Mouse (Mus musculus) intestine, postnatal 0 days (tissue): ENCODE data around the gene Tollip. TPM values are rescaled to one million over a fixed set of nuclear protein-coding genes. Genes with fewer than 3 reads are reported as not detected.
A peak's percentile ranks its signal among the peaks of the same experiment; 100 is the strongest.

Source experiments
- ATAC-seq: fragments of 200-750 bp; cut with Nextera tagmentation; 2 replicates; pipeline ENCODE4 v1.8.0; 2017; ENCODE audit warnings: mild to moderate bottlenecking, moderate TSS enrichment, moderate library complexity
- H3K27ac ChIP-seq: fragments of 300-500 bp; sonication (generic); 2 replicates; pipeline ENCODE4 v1.5.1; 2014; ENCODE audit warnings: mild to moderate bottlenecking, low read depth, low read length, moderate library complexity
- H3K27me3 ChIP-seq: fragments of 300-500 bp; sonication (generic); replicated peaks from 2 replicates; pipeline ENCODE4 v1.6.1; 2014; ENCODE audit warnings: low read length, mixed read lengths; ENCODE audit not compliant: control insufficient read depth, insufficient read depth
- H3K36me3 ChIP-seq: fragments of 300-500 bp; sonication (generic); 2 replicates; pipeline ENCODE4 v1.6.1; 2014; ENCODE audit warnings: mild to moderate bottlenecking, moderate library complexity; ENCODE audit not compliant: control insufficient read depth, insufficient read depth
- H3K4me1 ChIP-seq: fragments of 300-500 bp; sonication (generic); replicated peaks from 2 replicates; pipeline ENCODE4 v1.6.1; 2014; ENCODE audit warnings: antibody characterized with exemption, low read length, mixed read lengths; ENCODE audit not compliant: control insufficient read depth, insufficient read depth
- H3K4me2 ChIP-seq: fragments of 300-500 bp; sonication (generic); replicated peaks from 2 replicates; pipeline ENCODE4 v1.6.1; 2014; ENCODE audit warnings: low read depth, mild to moderate bottlenecking, moderate library complexity
- H3K4me3 ChIP-seq: fragments of 300-500 bp; sonication (generic); 2 replicates; pipeline ENCODE4 v1.5.1; 2014; ENCODE audit warnings: low read depth, low read length
- H3K9ac ChIP-seq: fragments of 300-500 bp; sonication (generic); 2 replicates; pipeline ENCODE4 v1.6.1; 2014; ENCODE audit warnings: mild to moderate bottlenecking, low read depth, low read length
- H3K9me3 ChIP-seq: fragments of 300-500 bp; sonication (generic); 2 replicates; pipeline ENCODE4 v1.6.1; 2016; ENCODE audit warnings: mixed run types; ENCODE audit not compliant: control insufficient read depth
- CTCF ChIP-seq: sonication (generic); IDR thresholded peaks from 2 replicates; pipeline ENCODE4 v1.5.1; 2016; ENCODE audit warnings: low read depth, mild to moderate bottlenecking, control low read depth, antibody characterized with exemption, moderate library complexity
- WGBS: fragments of 180-500 bp; shearing (Covaris S2); extraction: QIAGEN DNeasy Blood & Tissue Kit; methylation state at CpG from one replicate; pipeline ENCODE4 v1.1.7; 2014; 5-methylcytosine and 5-hydroxymethylcytosine counted together
- polyA plus RNA-seq: library from polyadenylated mRNA; unstranded; fragments of >200 nt; fragmentation: Nextera tagmentation; extraction: Ambion mirVana; gene quantifications from 2 replicates; pipeline ENCODE4 v1.2.1, GENCODE M21; 2015

Gene Tollip
- polyA plus RNA-seq, result 48.6 and 49.1 TPM in 2 replicates

- no peaks in the 10 kb centered on the region for H3K4me1 ChIP-seq
- no peak within 1 kb of the TSS for H3K27ac ChIP-seq
- H3K9ac ChIP-seq, result no peak within 1 kb of the TSS
- peaks cover 4% of the 10 kb centered on the region; the same call in 1 of the 2 replicates for H3K27me3 ChIP-seq
- H3K4me3 ChIP-seq, result no peak within 1 kb of the TSS
- TF ChIP-seq CTCF, result no peak
- ATAC-seq, result no peak
- no peaks in the 10 kb centered on the region for H3K9me3 ChIP-seq
- H3K36me3 ChIP-seq, result no peaks in the 10 kb centered on the region
- WGBS, result 91% methylated on average over 2 of the region's 2 CpGs
- H3K4me2 ChIP-seq, result no peak within 1 kb of the TSS
Observed at GRCm38 (mm10) chr7:141918407-141918806, at the start of gene Tollip. TSS of gene Tollip (minus strand) at chr7:141918507.

GRCm38 (mm10) chr7:141966281-141966680 lies 48.0 kb upstream of the Tollip start:
- no peaks in the 10 kb centered on the region for H3K27me3 ChIP-seq
- H3K9me3 ChIP-seq, result no peaks in the 10 kb centered on the region
- H3K4me2 ChIP-seq, result no peak overlapping the region
- 71% methylated on average over 2 of the region's 2 CpGs for WGBS
- H3K36me3 ChIP-seq, result no peaks in the 10 kb centered on the region
- no peak overlapping the region for H3K27ac ChIP-seq
- no peak for TF ChIP-seq CTCF
- ATAC-seq, result no peak
- H3K9ac ChIP-seq, result no peak overlapping the region
- H3K4me3 ChIP-seq, result no peak overlapping the region
- no peaks in the 10 kb centered on the region for H3K4me1 ChIP-seq

- Histone ChIP-seq H3K9ac (no peak overlapping the region), H3K4me3 (no peak overlapping the region), H3K4me2 (no peak overlapping the region), H3K27me3 (no peaks in the 10 kb centered on the region), H3K4me1 (no peaks in the 10 kb centered on the region), H3K36me3 (no peaks in the 10 kb centered on the region), H3K9me3 (no peaks in the 10 kb centered on the region), H3K27ac (no peak overlapping the region)
- 93% methylated on average over 3 of the region's 3 CpGs for WGBS
- no peak for ATAC-seq
- TF ChIP-seq CTCF, result no peak
Observed at GRCm38 (mm10) chr7:141962521-141962920, 44.2 kb upstream of the Tollip start.

DNA sequence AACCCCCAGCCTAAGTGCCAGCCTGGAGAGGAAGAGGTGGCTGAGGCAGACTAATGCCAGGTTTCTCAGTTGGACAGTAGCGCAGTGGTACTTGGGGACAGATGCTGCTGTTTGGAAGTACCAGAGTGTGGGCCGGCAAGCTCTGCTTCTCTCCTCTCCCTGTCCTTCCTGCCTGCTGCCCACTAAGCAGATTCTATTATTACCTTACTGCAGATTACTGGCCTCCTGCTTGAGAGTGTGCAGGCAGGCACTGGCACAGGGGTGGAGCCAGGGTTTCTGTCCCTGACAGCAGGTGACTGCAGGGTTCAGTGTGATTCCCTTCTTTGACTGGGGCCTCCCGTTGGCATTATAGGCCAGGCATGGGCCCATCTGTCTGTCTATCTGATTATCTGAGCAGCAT lies 43.2 kb upstream of the Tollip start:
- 85% methylated on average over 3 of the region's 3 CpGs for WGBS

DNA sequence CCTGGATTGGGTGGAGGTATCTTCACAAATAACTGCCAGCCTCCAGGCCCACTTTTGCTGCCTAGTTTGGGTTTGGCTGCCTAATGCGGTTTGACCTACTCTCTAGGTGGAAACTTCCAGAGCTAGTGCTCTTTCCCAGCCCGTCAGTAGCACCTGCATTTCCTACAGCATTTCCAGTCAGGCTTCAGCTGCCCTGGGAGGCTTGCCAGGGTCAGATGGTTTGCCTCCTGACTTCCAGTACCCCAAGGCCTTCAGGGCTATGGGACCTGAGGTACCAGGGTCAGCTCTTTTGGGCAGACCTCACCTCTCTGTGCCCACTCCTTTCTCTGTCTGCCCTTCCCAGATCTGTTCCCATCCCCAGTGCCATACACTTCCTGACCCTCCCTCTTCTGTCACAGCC lies 42.6 kb upstream of the Tollip start:
- TF ChIP-seq CTCF, result no peak
- Histone ChIP-seq H3K4me3 (no peak overlapping the region), H3K9ac (no peak overlapping the region), H3K27me3 (no peaks in the 10 kb centered on the region), H3K4me2 (no peak overlapping the region), H3K27ac (no peak overlapping the region), H3K36me3 (no peaks in the 10 kb centered on the region), H3K9me3 (no peaks in the 10 kb centered on the region), H3K4me1 (no peaks in the 10 kb centered on the region)
- ATAC-seq, result no peak
- WGBS, result 73% methylated on average over 2 of the region's 2 CpGs

More for the DNA sequence above, 43.2 kb upstream of the Tollip start:
- Histone ChIP-seq H3K4me2 (no peak overlapping the region), H3K27ac (no peak overlapping the region), H3K9me3 (no peaks in the 10 kb centered on the region), H3K36me3 (no peaks in the 10 kb centered on the region), H3K9ac (no peak overlapping the region), H3K27me3 (no peaks in the 10 kb centered on the region), H3K4me1 (no peaks in the 10 kb centered on the region), H3K4me3 (no peak overlapping the region)
- ATAC-seq, result no peak
- TF ChIP-seq CTCF, result no peak

DNA sequence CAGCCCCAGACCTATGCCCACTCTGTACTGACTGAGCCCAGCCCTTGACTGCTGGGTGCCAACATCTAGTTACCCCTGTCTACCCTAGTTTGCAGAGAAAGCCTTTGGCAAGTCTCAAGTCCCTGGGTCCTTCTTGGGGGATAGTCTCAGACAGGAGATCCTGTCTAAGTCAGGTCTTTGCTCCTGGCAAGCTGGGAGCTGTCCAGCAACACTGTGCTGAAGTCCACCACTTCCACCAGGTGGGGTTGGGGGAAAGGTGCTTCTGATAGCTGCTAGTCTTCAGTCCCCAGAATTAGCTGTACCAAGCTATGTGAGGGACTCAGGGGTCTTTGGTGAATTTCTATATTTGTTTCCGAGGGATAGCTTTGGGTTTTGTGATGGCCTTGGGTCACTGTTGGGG lies 40.8 kb upstream of the Tollip start:
- Histone ChIP-seq H3K27ac (no peak overlapping the region), H3K4me3 (no peak overlapping the region), H3K9ac (no peak overlapping the region), H3K36me3 (no peaks in the 10 kb centered on the region), H3K4me2 (no peak overlapping the region), H3K9me3 (no peaks in the 10 kb centered on the region), H3K4me1 (no peaks in the 10 kb centered on the region), H3K27me3 (no peaks in the 10 kb centered on the region)
- TF ChIP-seq CTCF, result 0 out of 2 replicates have a peak, but pooled peaks have one; percentile 19
- ATAC-seq, result no peak
- 87% methylated on average over 1 of the region's 1 CpGs for WGBS

DNA sequence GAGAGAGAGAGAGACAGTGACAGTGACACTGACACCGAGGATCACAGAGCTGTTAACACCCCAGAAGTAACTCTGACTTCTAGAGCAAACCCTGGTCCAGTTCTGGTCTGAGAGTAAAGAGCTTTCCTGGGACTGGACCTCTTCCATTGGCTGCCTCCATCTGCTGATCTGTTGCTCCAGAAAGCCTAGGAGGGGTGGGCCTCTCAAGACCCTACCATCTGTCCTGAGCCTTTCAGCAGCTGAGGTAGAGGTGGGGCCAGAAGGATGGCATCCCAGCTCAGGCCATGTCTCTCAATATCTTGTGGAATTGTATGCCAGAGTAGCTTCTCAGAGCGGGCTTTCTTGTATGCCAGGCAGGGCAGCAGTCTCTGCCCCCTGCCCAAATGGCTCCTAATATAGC lies 39.9 kb upstream of the Tollip start:
- no peak for TF ChIP-seq CTCF
- no peaks in the 10 kb centered on the region for H3K36me3 ChIP-seq
- H3K9ac ChIP-seq, result no peak overlapping the region
- H3K27ac ChIP-seq, result no peak overlapping the region
- peaks cover 4% of the 10 kb centered on the region; the same call in 1 of the 2 replicates for H3K27me3 ChIP-seq
- H3K4me1 ChIP-seq, result no peaks in the 10 kb centered on the region
- H3K4me2 ChIP-seq, result no peak overlapping the region
- ATAC-seq, result no peak
- H3K4me3 ChIP-seq, result no peak overlapping the region
- 70% methylated on average over 2 of the region's 2 CpGs for whole genome bisulfite sequencing
- H3K9me3 ChIP-seq, result no peaks in the 10 kb centered on the region
